Mouse (Mus musculus) NIH3T3 (cell line): ENCODE results near the gene Anxa7.
A peak's percentile ranks its signal among the peaks of the same experiment; 100 is the strongest.

Experiments
- DNase-seq: peaks from one replicate; pipeline ENCODE4 v3.0.0-alpha.2; 2012; ENCODE audit warnings: low read depth

Gene Anxa7

GRCm38 (mm10) chr14:20479291-20480194, at the start of gene Anxa7:
Anxa7 (minus strand) TSS chr14:20480133.
- DNase-seq = peak; percentile 73

GRCm38 (mm10) chr14:20529643-20530042, 49.7 kb upstream of the Anxa7 start:
- DNase-seq = no peak

DNA sequence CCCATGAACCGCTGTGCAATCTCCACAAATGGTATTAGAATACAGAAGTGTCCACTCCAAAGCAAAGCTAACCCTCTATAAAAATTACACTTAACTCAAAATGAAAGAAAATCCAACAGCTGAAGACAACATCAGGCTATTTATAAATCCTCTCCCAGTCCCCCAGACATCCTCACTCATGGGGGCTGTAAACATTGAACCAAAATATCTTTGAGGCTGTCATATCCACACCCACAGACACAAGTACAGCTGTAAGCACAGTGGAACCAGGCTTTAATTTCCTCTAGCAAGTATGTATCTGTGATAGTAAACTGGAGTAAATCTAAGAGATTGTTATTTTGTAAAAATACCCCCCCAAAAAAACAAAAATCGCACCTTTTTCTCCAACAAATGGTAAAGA, 40.2 kb upstream of the Anxa7 start:
- DNase-seq = no peak

GRCm38 (mm10) chr14:20508424-20508823, 28.5 kb upstream of the Anxa7 start:
- DNase-seq = no peak

GRCm38 (mm10) chr14:20502966-20503365, 23.0 kb upstream of the Anxa7 start:
- DNase-seq = peak; percentile 3

- DNase-seq = peak; percentile 13
Measured at GRCm38 (mm10) chr14:20499982-20500381, 20.0 kb upstream of the Anxa7 start.

- no peak for DNase-seq
Measured at GRCm38 (mm10) chr14:20496603-20497002, 16.7 kb upstream of the Anxa7 start, which contains the start of gene Mss51. Mss51 (minus strand) TSS chr14:20496901.

- no peak for DNase-seq
Measured at GRCm38 (mm10) chr14:20486031-20486430, 6.1 kb upstream of the Anxa7 start.

DNA sequence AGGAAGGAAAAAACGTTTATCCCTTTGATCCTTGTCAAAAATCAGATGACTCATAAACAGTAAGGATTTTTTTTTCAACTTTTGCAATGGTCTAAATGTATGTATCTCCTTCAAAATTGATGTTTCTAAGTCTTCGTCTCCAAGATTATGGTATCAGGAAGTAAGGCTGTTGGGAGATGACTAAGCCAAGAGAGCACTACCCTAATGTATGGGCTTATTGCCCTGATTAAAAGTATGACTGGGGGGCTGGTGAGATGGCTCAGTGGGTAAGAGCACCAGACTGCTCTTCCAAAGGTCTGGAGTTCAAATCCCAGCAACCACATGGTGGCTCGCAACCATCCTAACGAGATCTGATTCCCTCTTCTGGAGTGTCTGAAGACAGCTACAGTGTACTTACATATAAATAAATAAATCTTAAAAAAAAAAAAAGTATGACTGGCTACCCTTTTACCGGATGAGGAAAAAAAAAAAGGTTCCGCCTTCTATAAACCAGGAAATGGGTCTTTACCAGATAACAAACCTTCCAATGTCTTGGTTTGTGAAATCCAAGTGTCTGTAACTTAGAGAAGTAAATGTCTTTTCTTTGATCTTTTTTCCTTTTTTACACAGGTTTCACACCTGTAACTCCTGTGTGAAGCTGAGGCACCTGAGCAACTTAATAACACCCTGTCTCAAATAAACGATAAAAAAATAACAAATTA, 2.3 kb upstream of the Anxa7 start:
- no peak for DNase-seq

DNA sequence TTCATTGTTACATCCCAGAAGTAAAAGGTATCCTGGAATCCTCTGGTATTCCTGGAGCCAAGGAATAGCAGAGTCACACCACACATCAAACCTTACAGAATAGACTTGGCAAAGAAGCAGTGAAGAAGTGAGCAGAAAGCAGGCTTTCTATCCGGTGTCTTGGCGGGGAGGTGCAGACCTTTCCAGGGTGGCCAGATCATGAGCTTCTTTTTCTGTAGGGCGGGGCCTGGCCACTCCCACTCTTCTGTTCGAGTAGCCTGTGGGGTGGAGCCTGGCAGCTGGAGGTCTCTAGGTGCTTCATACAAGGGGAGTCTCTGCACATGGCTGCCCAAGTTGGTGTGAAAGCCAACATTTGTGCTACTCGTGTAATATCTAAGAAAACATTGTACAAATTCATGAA, 1.3 kb upstream of the Anxa7 start:
- DNase-seq = no peak

GRCm38 (mm10) chr14:20480195-20480579, 254 bp upstream of the Anxa7 start:
- DNase-seq = no peak

DNA sequence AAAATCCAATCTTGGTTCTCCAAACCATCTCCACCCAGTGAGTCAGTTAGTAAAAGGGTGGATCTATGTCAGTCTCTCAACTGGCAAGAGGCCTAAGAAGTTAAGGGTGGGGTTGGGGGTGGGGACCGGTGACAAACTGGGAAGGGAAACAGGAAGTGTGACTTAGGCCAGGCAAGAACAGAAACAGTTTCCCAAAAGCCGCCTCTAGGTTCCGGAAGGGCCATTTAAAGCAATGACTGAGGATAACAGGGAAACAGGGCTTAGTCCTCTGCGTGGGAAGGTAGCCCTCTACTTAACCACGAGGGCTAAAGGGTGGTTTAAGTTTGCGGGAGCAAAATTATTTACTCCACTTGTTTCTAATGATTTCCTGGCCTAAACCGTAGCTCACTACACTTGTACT, 1.1 kb downstream of the Anxa7 start:
- DNase-seq = peak; percentile 72

DNA sequence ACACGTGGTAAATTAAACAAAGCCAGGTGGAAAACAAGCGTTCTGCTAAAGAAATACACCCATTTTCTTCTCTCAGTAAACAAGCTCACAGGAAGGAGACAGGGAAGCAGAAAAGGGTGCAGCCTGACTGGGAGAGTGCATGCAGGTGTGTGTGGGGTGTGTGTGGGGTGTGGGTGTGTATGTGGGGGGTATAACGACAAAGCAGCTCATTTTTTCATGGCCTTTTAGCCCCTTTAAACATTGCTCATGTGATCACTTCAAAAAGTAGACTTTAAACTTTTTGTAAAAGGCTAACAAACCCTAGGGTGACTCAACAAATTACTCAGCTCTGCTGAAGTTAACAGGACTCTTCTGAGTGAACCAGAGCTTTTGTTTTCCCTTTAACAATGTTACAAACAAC, 1.5 kb downstream of the Anxa7 start:
- DNase-seq = no peak

GRCm38 (mm10) chr14:20477261-20478025, 2.5 kb downstream of the Anxa7 start:
- DNase-seq = peak; percentile 19

- no peak for DNase-seq
Measured at GRCm38 (mm10) chr14:20460216-20460615, 19.7 kb downstream of the Anxa7 start.

- no peak for DNase-seq
Measured at GRCm38 (mm10) chr14:20458378-20458777, 21.6 kb downstream of the Anxa7 start.

DNA sequence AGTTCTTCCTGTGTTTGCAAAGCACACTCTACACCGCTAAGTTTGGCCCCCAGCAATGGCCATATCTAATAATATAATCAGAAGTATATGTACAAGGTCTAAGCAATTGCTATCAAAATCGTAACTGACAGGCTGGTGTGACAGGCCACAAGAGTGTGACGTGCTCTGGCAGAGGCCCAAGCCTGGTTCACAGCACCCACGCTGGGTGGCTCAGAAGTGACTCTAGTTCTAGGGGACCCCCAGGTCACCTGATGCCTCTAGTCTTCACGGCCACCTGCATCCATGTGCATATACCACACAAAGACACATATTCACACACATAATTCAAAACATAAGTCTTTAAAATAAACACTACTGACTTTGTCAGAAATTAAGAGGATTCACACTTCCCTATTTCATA, 27.0 kb downstream of the Anxa7 start:
- no peak for DNase-seq

- DNase-seq = no peak
Measured at GRCm38 (mm10) chr14:20451765-20452331, 28.1 kb downstream of the Anxa7 start, which contains the start of gene Cfap70. Cfap70 (minus strand) TSS chr14:20452226.

GRCm38 (mm10) chr14:20451302-20451701, 28.6 kb downstream of the Anxa7 start:
- no peak for DNase-seq

GRCm38 (mm10) chr14:20447209-20447608, 32.7 kb downstream of the Anxa7 start:
- DNase-seq = no peak

- DNase-seq = no peak
Measured at GRCm38 (mm10) chr14:20442252-20442651, 37.7 kb downstream of the Anxa7 start.

GRCm38 (mm10) chr14:20436976-20437375, 43.0 kb downstream of the Anxa7 start:
- no peak for DNase-seq
